Mouse (Mus musculus) testis, adult 2 months (tissue): Measurements from ENCODE around the gene Dnmbp. TPM values are rescaled to one million over a fixed set of nuclear protein-coding genes. Genes with fewer than 3 reads are reported as not detected.

Source experiments
- H3K27ac ChIP-seq: fragments of 200-500 bp; 2 replicates; pipeline ENCODE4 v1.5.1; 2012; ENCODE audit warnings: low read depth, low read length; ENCODE audit not compliant: control insufficient read depth, insufficient read depth
- H3K27me3 ChIP-seq: fragments of 200-500 bp; 2 replicates; pipeline ENCODE4 v1.6.1; 2012; ENCODE audit warnings: mild to moderate bottlenecking, low read length, moderate library complexity; ENCODE audit not compliant: control insufficient read depth, insufficient read depth
- H3K36me3 ChIP-seq: fragments of 200-500 bp; 2 replicates; pipeline ENCODE4 v1.6.1; 2012; ENCODE audit warnings: mild to moderate bottlenecking, low read length; ENCODE audit not compliant: control insufficient read depth, insufficient read depth
- H3K4me1 ChIP-seq: fragments of 200-500 bp; 2 replicates; pipeline ENCODE4 v1.6.1; 2012; ENCODE audit warnings: low read length; ENCODE audit not compliant: control insufficient read depth, insufficient read depth
- H3K4me3 ChIP-seq: fragments of 200-500 bp; 2 replicates; pipeline ENCODE4 v1.5.1; 2012; ENCODE audit warnings: low read depth, mild to moderate bottlenecking, low read length, moderate library complexity, mixed read lengths; ENCODE audit not compliant: control insufficient read depth
- CTCF ChIP-seq: fragments of 200-500 bp; IDR thresholded peaks from 2 replicates; pipeline ENCODE4 v1.5.1; 2012; ENCODE audit warnings: low read depth, mild to moderate bottlenecking, inconsistent platforms, low read length, moderate library complexity; ENCODE audit not compliant: control insufficient read depth, insufficient read depth, insufficient replicate concordance
- POLR2A ChIP-seq: fragments of 200-500 bp; IDR thresholded peaks from 2 replicates; pipeline ENCODE4 v1.6.1; 2012; ENCODE audit warnings: low read depth, mild to moderate bottlenecking, inconsistent platforms, low read length, moderate library complexity; ENCODE audit not compliant: control insufficient read depth
- polyA plus RNA-seq: library from polyadenylated mRNA; depleted of rRNA; stranded (reverse); fragments of >200 nt; gene quantifications from 2 replicates; pipeline ENCODE4 v1.2.3, GENCODE M21; 2012; rRNA removed

Gene Dnmbp
- polyA plus RNA-seq, 1 experiment, result 10.7 TPM

DNA sequence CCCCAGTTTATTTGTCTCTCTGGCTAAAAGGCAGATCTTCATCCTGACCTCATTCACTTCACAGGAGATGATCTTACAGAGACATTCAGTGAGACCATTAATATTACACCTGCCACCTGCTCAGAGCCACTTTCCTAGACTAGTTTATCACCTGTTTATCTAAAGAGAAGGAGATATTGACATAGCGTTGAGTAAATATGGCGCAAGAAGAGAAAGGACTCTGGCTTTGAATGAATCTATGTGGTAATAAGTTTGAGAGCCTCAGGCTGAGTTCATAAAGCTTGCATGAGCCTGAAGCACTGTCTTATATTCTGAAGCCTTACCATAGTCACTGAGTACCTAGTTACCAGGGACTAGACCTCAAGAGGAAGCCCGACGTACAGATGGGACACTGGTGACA lies 128.6 kb downstream of the Dnmbp start:
- Histone ChIP-seq H3K36me3 (no peaks in the 10 kb centered on the region), H3K4me1 (no peaks in the 10 kb centered on the region; the same call in 1 of the 2 replicates), H3K4me3 (no peak overlapping the region), H3K27ac (no peak overlapping the region), H3K27me3 (no peaks in the 10 kb centered on the region)
- TF ChIP-seq POLR2A (no peak), CTCF (no peak)

DNA sequence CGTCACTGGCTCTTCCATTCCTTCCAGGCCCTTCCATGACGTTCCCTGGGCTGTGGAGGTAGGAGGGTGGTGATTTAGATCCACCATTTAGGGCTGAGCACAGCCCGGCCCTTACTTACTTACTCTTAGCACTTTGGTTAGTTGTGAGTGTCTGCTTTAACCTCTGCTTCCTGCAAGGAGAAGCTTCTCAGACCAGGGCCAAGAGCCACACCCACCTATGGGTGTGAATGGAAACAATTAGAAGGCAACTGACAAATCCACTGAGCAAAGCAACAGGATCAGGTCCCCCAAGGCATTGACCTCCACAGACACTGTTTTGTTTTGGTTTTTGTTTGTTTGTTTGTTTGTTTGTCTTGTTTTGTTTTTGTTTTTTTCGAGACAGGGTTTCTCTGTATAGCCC lies 130.7 kb downstream of the Dnmbp start:
- Histone ChIP-seq H3K36me3 (no peaks in the 10 kb centered on the region), H3K27ac (no peak overlapping the region), H3K4me1 (no peaks in the 10 kb centered on the region; the same call in 1 of the 2 replicates), H3K4me3 (no peak overlapping the region), H3K27me3 (no peaks in the 10 kb centered on the region)
- TF ChIP-seq POLR2A, result no peak
- TF ChIP-seq CTCF, result no peak

- Histone ChIP-seq H3K4me1 (no peaks in the 10 kb centered on the region; the same call in 1 of the 2 replicates), H3K27me3 (no peaks in the 10 kb centered on the region), H3K4me3 (no peak overlapping the region), H3K27ac (no peak overlapping the region), H3K36me3 (no peaks in the 10 kb centered on the region)
- TF ChIP-seq POLR2A, result no peak
- TF ChIP-seq CTCF, result no peak
Observed at GRCm38 (mm10) chr19:43803866-43804265, 136.1 kb downstream of the Dnmbp start.

- Histone ChIP-seq H3K27ac (no peak overlapping the region), H3K4me1 (no peaks in the 10 kb centered on the region), H3K27me3 (no peaks in the 10 kb centered on the region), H3K4me3 (no peak overlapping the region), H3K36me3 (no peaks in the 10 kb centered on the region)
- TF ChIP-seq CTCF (no peak), POLR2A (no peak)
Observed at GRCm38 (mm10) chr19:43801427-43802051, 138.5 kb downstream of the Dnmbp start.

DNA sequence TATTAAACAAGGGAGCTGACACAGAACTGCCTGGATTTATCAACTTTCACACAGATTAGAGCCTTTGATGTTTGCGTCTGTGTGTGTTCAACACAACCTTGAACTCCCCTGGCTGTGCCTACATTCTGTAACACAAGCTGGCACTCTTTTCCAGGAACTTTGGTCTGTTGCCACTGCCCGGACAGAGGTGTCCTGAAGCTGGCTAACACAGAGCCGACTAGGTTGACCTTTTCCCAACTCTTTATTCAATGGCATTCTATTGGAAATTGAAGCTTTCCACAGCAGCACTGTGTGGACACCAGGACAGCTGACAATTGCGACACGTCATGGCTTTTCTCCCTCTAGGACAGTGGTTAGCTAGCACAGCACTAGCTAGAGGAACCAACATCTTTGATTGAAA lies 142.8 kb downstream of the Dnmbp start:
- Histone ChIP-seq H3K27ac (no peak overlapping the region), H3K4me1 (no peaks in the 10 kb centered on the region), H3K27me3 (no peaks in the 10 kb centered on the region), H3K36me3 (no peaks in the 10 kb centered on the region), H3K4me3 (no peak overlapping the region)
- TF ChIP-seq POLR2A (no peak), CTCF (no peak)

Other genes with a start within 250 kb of the Dnmbp start
- gene Cutc, start 187.2 kb downstream of the Dnmbp start, polyA plus RNA-seq, result 20.8 and 26.1 TPM in 2 replicates
- gene Cox15, start 187.2 kb downstream of the Dnmbp start, polyA plus RNA-seq, result 4.0 and 5.5 TPM in 2 replicates
- gene Abcc2, start 158.0 kb downstream of the Dnmbp start, polyA plus RNA-seq, result 0.17 and 0.33 TPM in 2 replicates
- gene Cpn1, start 46.4 kb upstream of the Dnmbp start, polyA plus RNA-seq, result 6.5 and 8.2 TPM in 2 replicates
- gene Cyp2c23, start 89.0 kb upstream of the Dnmbp start, polyA plus RNA-seq, result 0.85 and 1.1 TPM in 2 replicates
- 24.3 and 27.8 TPM in 2 replicates for gene Erlin1, start 129.6 kb upstream of the Dnmbp start, polyA plus RNA-seq
- gene Chuk, start 167.3 kb upstream of the Dnmbp start, polyA plus RNA-seq, result 11.8 and 18.3 TPM in 2 replicates
- 6.8 and 6.9 TPM in 2 replicates for gene Cwf19l1, start 195.7 kb upstream of the Dnmbp start, polyA plus RNA-seq
- gene Bloc1s2, start 206.3 kb upstream of the Dnmbp start, polyA plus RNA-seq, result 44.8 and 48.6 TPM in 2 replicates